Mouse (Mus musculus) layer of hippocampus, postnatal 36 days (tissue): Measurements from ENCODE around the gene Ecm1. TPM values are rescaled to one million over a fixed set of nuclear protein-coding genes. Genes with fewer than 3 reads are reported as not detected.

Experiments used
- DNase-seq, 2 experiments: peaks; one replicate each; pipeline ENCODE4 v3.0.0; 2022
- microRNA-seq, 2 experiments: library from miRNA; unstranded; fragments of <30 nt; microRNA quantifications; one replicate each; pipeline ENCODE4 v1.2.0; 2021
- total RNA-seq, 2 experiments: library from RNA; stranded (reverse); gene quantifications; 2 replicates each; pipeline ENCODE4 v1.2.3; 2021

Gene Ecm1
- total RNA-seq, 2 experiments from 2014 or later: 8.4 to 10.5 TPM

- no peak for DNase-seq
These were observed 50.0 kb downstream of the Ecm1 start for GRCm38 (mm10) chr3:95689171-95689915.

GRCm38 (mm10) chr3:95687524-95688421, 51.6 kb downstream of the Ecm1 start, which contains the start of gene Adamtsl4:
Adamtsl4 (minus strand) TSS chr3:95687917.
- DNase-seq: peak in 1 of 2 experiments; percentile 39

DNA sequence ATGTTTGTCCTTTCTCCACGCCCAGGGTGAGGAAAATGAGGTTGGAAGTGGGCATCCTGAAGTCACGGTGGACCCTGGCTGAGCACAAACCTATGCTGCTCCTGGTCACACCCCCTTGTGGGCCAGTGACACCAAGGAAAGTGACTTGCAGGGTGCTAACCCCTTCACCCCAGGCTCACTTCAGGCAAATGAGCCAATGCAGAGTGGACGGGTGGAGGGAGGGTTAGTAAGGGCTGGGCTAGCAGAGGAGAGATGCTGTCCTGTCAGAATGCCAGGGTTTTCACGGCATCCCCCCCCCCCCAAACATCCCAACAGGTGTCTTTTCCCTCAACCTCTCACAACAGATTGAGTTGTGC, 52.2 kb downstream of the Ecm1 start:
- no peak for DNase-seq

GRCm38 (mm10) chr3:95686492-95687167, 52.7 kb downstream of the Ecm1 start:
- no peak for DNase-seq

- DNase-seq: no peak
These were observed 53.7 kb downstream of the Ecm1 start for GRCm38 (mm10) chr3:95685701-95686100.

DNA sequence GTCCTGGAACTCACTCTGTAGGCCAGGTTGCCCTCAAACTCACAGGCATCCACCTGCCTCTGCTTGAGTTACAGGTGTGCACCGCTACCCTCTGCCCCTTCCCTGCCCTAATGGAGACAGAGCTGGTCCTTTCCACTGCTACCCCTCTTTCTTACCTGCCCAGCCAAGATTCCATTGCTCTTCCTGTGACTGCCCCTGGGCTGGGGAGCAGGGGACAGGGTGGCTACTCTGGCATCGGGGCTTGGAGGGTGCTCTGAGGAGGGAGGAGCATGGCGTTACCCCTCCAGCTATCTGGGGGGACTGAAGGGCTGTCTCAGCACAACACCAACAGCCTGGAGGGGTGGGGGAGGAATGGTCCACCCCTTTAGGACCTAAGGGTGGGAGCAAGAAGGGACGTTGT, 54.1 kb downstream of the Ecm1 start:
- no peak for DNase-seq

GRCm38 (mm10) chr3:95684846-95685245, 54.5 kb downstream of the Ecm1 start:
- no peak for DNase-seq

Small RNAs within 50 kb of the gene (microRNA-seq; reads per million reads assigned to microRNA genes)
- gene Mir7014: 0.30 to 0.42 reads per million in 2 experiments

Other genes with a start within 250 kb of the Ecm1 start
- gene Ctsk, start 240.3 kb downstream of the Ecm1 start, total RNA-seq: 1 to 10 TPM; 3.1 to 3.7 TPM
- 10 to 100 TPM; 54.5 to 54.7 TPM for gene Ctss, start 212.8 kb downstream of the Ecm1 start, total RNA-seq
- gene Hormad1, start 179.9 kb downstream of the Ecm1 start, total RNA-seq: not detected
- 10 to 100 TPM; 26.3 to 26.4 TPM for gene Golph3l, start 150.6 kb downstream of the Ecm1 start, total RNA-seq
- gene Ensa, start 114.6 kb downstream of the Ecm1 start, total RNA-seq: 100 to 1,000 TPM; 310 TPM
- 10 to 100 TPM; 60.8 to 61.3 TPM for gene Mcl1, start 80.8 kb downstream of the Ecm1 start, total RNA-seq
- 1 to 10 TPM; 5.0 to 5.1 TPM for gene Adamtsl4, start 51.7 kb downstream of the Ecm1 start, total RNA-seq
- gene Tars2, start 20.6 kb upstream of the Ecm1 start, total RNA-seq: 10 to 100 TPM; 39.4 to 51.2 TPM
- 10 to 100 TPM; 68.5 to 71.8 TPM for gene Rprd2, start 79.3 kb upstream of the Ecm1 start, total RNA-seq
- 10 to 100 TPM; 29.9 to 38.4 TPM for gene Prpf3, start 116.3 kb upstream of the Ecm1 start, total RNA-seq
- 100 to 1,000 TPM; 159 to 165 TPM for gene Mrps21, start 131.9 kb upstream of the Ecm1 start, total RNA-seq
- 10 to 100 TPM in 1 of 2 experiments, 1 to 10 TPM in 1; 8.1 to 12.9 TPM for gene Ciart, start 142.7 kb upstream of the Ecm1 start, total RNA-seq
- gene BC028528, start 152.4 kb upstream of the Ecm1 start, total RNA-seq: 1 to 10 TPM; 2.5 to 3.6 TPM
- 10 to 100 TPM; 72.2 to 83.3 TPM for gene Aph1a, start 154.4 kb upstream of the Ecm1 start, total RNA-seq
- gene Car14, start 165.1 kb upstream of the Ecm1 start, total RNA-seq: 10 to 100 TPM in 1 of 2 experiments, 1 to 10 TPM in 1; 9.0 to 12.2 TPM
- 10 to 100 TPM; 77.4 to 94.7 TPM for gene Anp32e, start 189.7 kb upstream of the Ecm1 start, total RNA-seq